29 mouse cellular contexts compared by ENCODE assay signal in the genomic region with DNA sequence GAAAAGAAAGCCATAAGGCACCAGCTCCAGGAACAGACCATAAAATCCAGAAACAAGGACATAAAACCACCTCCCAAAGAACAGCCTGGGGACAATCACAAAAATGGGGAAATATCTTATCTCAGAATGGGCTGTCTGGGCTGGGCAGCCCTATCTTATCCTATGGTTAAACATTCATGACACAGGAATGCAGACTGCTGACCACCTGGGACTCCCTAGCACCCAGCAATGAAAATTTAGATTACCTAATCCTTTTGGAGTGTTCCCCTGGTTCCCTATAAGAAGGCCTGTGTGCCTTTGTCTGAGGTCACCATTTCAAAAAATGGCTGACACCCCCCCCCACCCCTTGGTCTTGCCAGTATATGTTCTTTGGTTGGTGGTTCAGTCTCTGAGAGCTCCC. TPM values are rescaled to one million over a fixed set of nuclear protein-coding genes. Genes with fewer than 3 reads are reported as not detected.
DNase-seq lines count a peak whose midpoint lies in the region; ATAC-seq and TF ChIP-seq lines count a peak whose summit lies in the region.
"Had no signal": no experiment of that assay in that cellular context is flagged by ENCODE, and none has a peak within 500 bp of the region (broad histone marks: within the 10 kb centered on the region; RNA-seq: fewer than 3 reads in every experiment).

No protein-coding gene starts in this region.

- TF ChIP-seq EP300 in CH12.LX (IDR thresholded peaks at IDR 0.05; ENCODE audit: low read length), result no peak

- H3K36me3 ChIP-seq in liver, embryonic 16.5 days (ENCODE audit: control insufficient read depth, insufficient read depth), result no peaks in the 10 kb centered on the region
- peaks cover 11 to 18% of the 10 kb centered on the region in 2 experiments for H3K36me3 ChIP-seq in CH12.LX (replicated peaks in 1 of 2; ENCODE audit: control insufficient read depth in 1 of 2, insufficient read depth in 1 of 2, low read length in 1 of 2)
- H3K36me3 ChIP-seq in intestine, embryonic 15.5 days, result no peaks in the 10 kb centered on the region
- no peaks in the 10 kb centered on the region for H3K36me3 ChIP-seq in stomach, embryonic 15.5 days
- H3K36me3 ChIP-seq: embryonic facial prominence, embryonic 10.5 days; embryonic facial prominence, embryonic 15.5 days; heart, embryonic 12.5 days; limb, embryonic 12.5 days; neural tube, embryonic 12.5 days had no signal

- dilution Hi-C loops in CH12.LX (cut with MboI; ENCODE audit: extremely low pct_ligation_motif_present, extremely low pct_unique_long_range_greater_than_20kb, low sequenced_read_pairs), result no loop called here

- H3K27ac ChIP-seq in liver, embryonic 16.5 days (ENCODE audit: low read length), result no peak overlapping the region
- peak overlapping the region; percentile 35; the same call in 1 of the 2 replicates for H3K27ac ChIP-seq in CH12.LX (ENCODE audit: insufficient read depth, low read depth)
- H3K27ac ChIP-seq in intestine, embryonic 15.5 days, result no peak overlapping the region
- H3K27ac ChIP-seq in stomach, embryonic 15.5 days, result peak overlapping the region; percentile 21; the same call in 1 of the 2 replicates
- H3K27ac ChIP-seq: embryonic facial prominence, embryonic 10.5 days; embryonic facial prominence, embryonic 15.5 days; hindbrain, embryonic 14.5 days; limb, embryonic 12.5 days; neural tube, embryonic 12.5 days had no signal

- no peaks in the 10 kb centered on the region for H3K9me3 ChIP-seq in liver, embryonic 16.5 days (replicated peaks; ENCODE audit: control insufficient read depth, low read length)
- H3K9me3 ChIP-seq in CH12.LX (replicated peaks; ENCODE audit: low read length), result no peaks in the 10 kb centered on the region
- no peaks in the 10 kb centered on the region for H3K9me3 ChIP-seq in intestine, embryonic 15.5 days
- no peaks in the 10 kb centered on the region for H3K9me3 ChIP-seq in stomach, embryonic 15.5 days
- H3K9me3 ChIP-seq: embryonic facial prominence, embryonic 10.5 days; embryonic facial prominence, embryonic 15.5 days; heart, embryonic 12.5 days; limb, embryonic 12.5 days; neural tube, embryonic 12.5 days had no signal

- no peaks in the 10 kb centered on the region for H3K27me3 ChIP-seq in liver, embryonic 16.5 days (ENCODE audit: control insufficient read depth, insufficient read depth, low read depth, low read length)
- H3K27me3 ChIP-seq in CH12.LX (replicated peaks), result no peaks in the 10 kb centered on the region
- H3K27me3 ChIP-seq in intestine, embryonic 15.5 days (replicated peaks), result no peaks in the 10 kb centered on the region
- H3K27me3 ChIP-seq in stomach, embryonic 15.5 days (replicated peaks), result no peaks in the 10 kb centered on the region
- H3K27me3 ChIP-seq: embryonic facial prominence, embryonic 15.5 days; heart, embryonic 12.5 days; limb, embryonic 12.5 days; neural tube, embryonic 12.5 days had no signal

- in situ Hi-C loops in CH12.LX (cut with MboI; ENCODE audit: low pct_ligation_motif_present, low pct_unique_long_range_greater_than_20kb, low sequenced_read_pairs), result no loop called here

- H3K4me3 ChIP-seq in liver, embryonic 16.5 days (ENCODE audit: low read depth, low read length), result no peak overlapping the region
- no peak overlapping the region for H3K4me3 ChIP-seq in CH12.LX (replicated peaks in 1 of 3; ENCODE audit: low read depth in 2 of 3, low read length in 2 of 3, poor library complexity in 1 of 3)
- H3K4me3 ChIP-seq in intestine, embryonic 15.5 days (replicated peaks), result no peak overlapping the region
- H3K4me3 ChIP-seq in stomach, embryonic 15.5 days (replicated peaks), result no peak overlapping the region
- H3K4me3 ChIP-seq: embryonic facial prominence, embryonic 10.5 days; embryonic facial prominence, embryonic 15.5 days; heart, embryonic 12.5 days; limb, embryonic 12.5 days; neural tube, embryonic 12.5 days had no signal

- no peak for TF ChIP-seq CTCF in CH12.LX (conservative IDR thresholded peaks at IDR 0.05 in 1 of 2, IDR thresholded peaks at IDR 0.05 in 1 of 2; ENCODE audit: low read depth in 2 of 2, low read length in 2 of 2)

- no peak for TF ChIP-seq RAD21 in CH12.LX (IDR thresholded peaks at IDR 0.05; ENCODE audit: low read depth, low read length)

- H3K9ac ChIP-seq in liver, embryonic 16.5 days (ENCODE audit: low read depth, low read length), result no peak overlapping the region
- no peak overlapping the region; the same call in 1 of the 2 replicates for H3K9ac ChIP-seq in CH12.LX (ENCODE audit: insufficient read depth, low read depth)
- H3K9ac ChIP-seq in intestine, embryonic 15.5 days, result no peak overlapping the region
- H3K9ac ChIP-seq in stomach, embryonic 15.5 days, result no peak overlapping the region
- H3K9ac ChIP-seq: embryonic facial prominence, embryonic 15.5 days; heart, embryonic 12.5 days; hindbrain, embryonic 14.5 days; limb, embryonic 12.5 days; neural tube, embryonic 12.5 days had no signal

- ATAC-seq in liver, embryonic 16.5 days (ENCODE audit: low read depth), result peak; percentile 28; the same call in 1 of the 2 replicates
- peak; percentile 61 for ATAC-seq in intestine, embryonic 15.5 days
- ATAC-seq in stomach, embryonic 15.5 days (ENCODE audit: insufficient read depth, low FRiP score, low read depth), result peak; percentile 70
- no peak for ATAC-seq in erythroid progenitor cell, adult 5-6 weeks (replicated peaks; ENCODE audit: low FRiP score, poor library complexity, severe bottlenecking)
- ATAC-seq: forebrain, embryonic 14.5 days; midbrain, embryonic 16.5 days had no signal

- H3K4me1 ChIP-seq in liver, embryonic 16.5 days (ENCODE audit: control insufficient read depth, low read depth, low read length), result peaks cover 18% of the 10 kb centered on the region
- H3K4me1 ChIP-seq in CH12.LX (ENCODE audit: control insufficient read depth in 1 of 2, insufficient read depth in 2 of 2), result peaks cover 5 to 30% of the 10 kb centered on the region in 2 experiments; a peak in 3 of 4 replicates
- H3K4me1 ChIP-seq in intestine, embryonic 15.5 days (replicated peaks), result no peaks in the 10 kb centered on the region
- no peaks in the 10 kb centered on the region for H3K4me1 ChIP-seq in stomach, embryonic 15.5 days
- H3K4me1 ChIP-seq: embryonic facial prominence, embryonic 10.5 days; embryonic facial prominence, embryonic 15.5 days; neural tube, embryonic 12.5 days had no signal

- no peak for TF ChIP-seq POLR2A in CH12.LX (IDR thresholded peaks at IDR 0.05; ENCODE audit: low read depth, low read length)

- H3K79me2 ChIP-seq in CH12.LX (replicated peaks; ENCODE audit: control insufficient read depth, extremely low read depth, insufficient read depth, poor library complexity, severe bottlenecking), result peaks cover 43% of the 10 kb centered on the region

- DNase-seq in liver (no peak), CH12.LX (ENCODE audit: extremely low read depth) (no peak)
- no peak for DNase-seq in heart, adult 18-20 months
- DNase-seq in cerebellum, adult 11 months, result no peak
- DNase-seq: adrenal gland, postnatal 14 days; cerebellum, adult 18-20 months; cerebellum, postnatal 14 days; gastrocnemius, postnatal 25 days; kidney, adult 9 months; kidney, postnatal 10 days; layer of hippocampus, adult 9-11 months; lung, adult 2 months; lung, postnatal 14 days; right cerebral cortex, postnatal 4 days; thymus, postnatal 36 days had no signal

- H3K4me2 ChIP-seq in liver, embryonic 16.5 days (ENCODE audit: low read depth, low read length), result no peak overlapping the region
- peak overlapping the region; percentile 29; the same call in 1 of the 2 replicates for H3K4me2 ChIP-seq in CH12.LX (ENCODE audit: insufficient read depth, low read depth, poor library complexity, severe bottlenecking)
- H3K4me2 ChIP-seq in intestine, embryonic 15.5 days (replicated peaks), result no peak overlapping the region; the same call in 1 of the 2 replicates
- H3K4me2 ChIP-seq in stomach, embryonic 15.5 days, result no peak overlapping the region
- H3K4me2 ChIP-seq: embryonic facial prominence, embryonic 15.5 days; heart, embryonic 12.5 days; hindbrain, embryonic 14.5 days; limb, embryonic 12.5 days; liver, embryonic 11.5 days; midbrain, embryonic 11.5 days; neural tube, embryonic 12.5 days had no signal

TF ChIP-seq in CH12.LX, 34 proteins besides CTCF, POLR2A, EP300 and RAD21 (continues in another document):
- TF ChIP-seq POLR2AphosphoS2 (IDR thresholded peaks at IDR 0.05; ENCODE audit: low read depth, low read length), result no peak
- TF ChIP-seq UBTF (IDR thresholded peaks at IDR 0.05; ENCODE audit: low read depth, low read length), result no peak
- TF ChIP-seq MAX (IDR thresholded peaks at IDR 0.05; ENCODE audit: low read length), result no peak
- TF ChIP-seq ZKSCAN1 (IDR thresholded peaks at IDR 0.05; ENCODE audit: borderline replicate concordance, low read depth, low read length), result no peak
- no peak for TF ChIP-seq JUN (IDR thresholded peaks at IDR 0.05; ENCODE audit: insufficient read depth, low read depth, low read length)
- no peak for TF ChIP-seq E2F4 (IDR thresholded peaks at IDR 0.05; ENCODE audit: insufficient replicate concordance, low read depth, low read length)
- no peak for TF ChIP-seq ELF1 (IDR thresholded peaks at IDR 0.05; ENCODE audit: low read depth, low read length)
- TF ChIP-seq MAFK (IDR thresholded peaks at IDR 0.05; ENCODE audit: insufficient replicate concordance, low read length), result no peak
- TF ChIP-seq KAT2A (IDR thresholded peaks at IDR 0.05; ENCODE audit: insufficient replicate concordance, low read length), result no peak

RNA-seq across cellular contexts. Expression of gene Glipr1, which starts 4.8 kb away (rescaled TPM):
- polyA plus RNA-seq in liver, embryonic 16.5 days (2015; fragmentation: Nextera tagmentation; extraction: Ambion mirVana), result 7.6 and 10.4 TPM in 2 replicates
- 341 and 362 TPM in 2 replicates for total RNA-seq in CH12.LX (2012; rRNA removed)
- total RNA-seq in CH12.LX (2014; rRNA removed), result 907 and 1,004 TPM in 2 replicates
- polyA plus RNA-seq in CH12.LX (2012; ENCODE audit: insufficient read length, low read depth), result 471 and 472 TPM in 2 replicates
- 13.1 and 13.7 TPM in 2 replicates for polyA plus RNA-seq in intestine, embryonic 15.5 days (2015; fragmentation: Nextera tagmentation; extraction: Ambion mirVana)
- 11.1 and 13.4 TPM in 2 replicates for polyA plus RNA-seq in stomach, embryonic 15.5 days (2015; fragmentation: Nextera tagmentation; extraction: Ambion mirVana)
- total RNA-seq in heart, adult 18-20 months (2021), result 1 to 10 TPM; 1.1 to 1.7 TPM
- 62.5 and 76.0 TPM in 2 replicates for total RNA-seq in erythroid progenitor cell, adult 5-6 weeks (2015; ENCODE audit: low replicate concordance)
- 16.2 and 16.6 TPM in 2 replicates for total RNA-seq in erythroid progenitor cell, adult 5-6 weeks (2017; ENCODE audit: low replicate concordance)
- total RNA-seq: gastrocnemius, postnatal 25 days had no signal

RNA-seq across cellular contexts. Expression of gene Krr1, which starts 25.2 kb away (rescaled TPM):
- 16.1 and 17.2 TPM in 2 replicates for polyA plus RNA-seq in liver, embryonic 16.5 days (2015; fragmentation: Nextera tagmentation; extraction: Ambion mirVana)
- 56.9 and 72.5 TPM in 2 replicates for total RNA-seq in CH12.LX (2012; rRNA removed)
- 108 and 124 TPM in 2 replicates for total RNA-seq in CH12.LX (2014; rRNA removed)
- polyA plus RNA-seq in CH12.LX (2012; ENCODE audit: insufficient read length, low read depth), result 58.7 and 68.7 TPM in 2 replicates
- 37.1 and 43.0 TPM in 2 replicates for polyA plus RNA-seq in intestine, embryonic 15.5 days (2015; fragmentation: Nextera tagmentation; extraction: Ambion mirVana)
- 39.4 and 39.7 TPM in 2 replicates for polyA plus RNA-seq in stomach, embryonic 15.5 days (2015; fragmentation: Nextera tagmentation; extraction: Ambion mirVana)
- total RNA-seq in heart, adult 18-20 months (2021), result 10 to 100 TPM; 26.8 to 31.6 TPM
- total RNA-seq in erythroid progenitor cell, adult 5-6 weeks (2015; ENCODE audit: low replicate concordance), result 16.8 and 21.6 TPM in 2 replicates
- 6.3 and 12.6 TPM in 2 replicates for total RNA-seq in erythroid progenitor cell, adult 5-6 weeks (2017; ENCODE audit: low replicate concordance)

Comparison
In these comparisons a context has a peak if more than half of its experiments do, and no peak if none do; other contexts are left out.
1. H3K27ac ChIP-seq: peak in CH12.LX (single experiment) and stomach, embryonic 15.5 days (single experiment); none in liver, embryonic 16.5 days (single experiment) and intestine, embryonic 15.5 days (single experiment).
2. RNA of gene Glipr1, which starts 4.8 kb away (polyA plus RNA-seq): 471 to 472 TPM in CH12.LX; 13.1 to 13.7 TPM in intestine, embryonic 15.5 days, 11.1 to 13.4 TPM in stomach, embryonic 15.5 days and 7.6 to 10.4 TPM in liver, embryonic 16.5 days; every median in the first group is over 10 times any median in the second.